Mouse (Mus musculus) spleen, postnatal 0 days (tissue): ENCODE measurements around the gene Phkg1. TPM values are rescaled to one million over a fixed set of nuclear protein-coding genes. Genes with fewer than 3 reads are reported as not detected.

ENCODE experiments used
- polyA plus RNA-seq: library from polyadenylated mRNA; unstranded; fragments of >200 nt; fragmentation: Nextera tagmentation; extraction: Ambion mirVana; gene quantifications from 2 replicates; pipeline ENCODE4 v1.2.1, GENCODE M21; 2015

Phkg1 gene
- polyA plus RNA-seq = 0.08 TPM in 1 of 2 replicates, not detected in the other

DNA sequence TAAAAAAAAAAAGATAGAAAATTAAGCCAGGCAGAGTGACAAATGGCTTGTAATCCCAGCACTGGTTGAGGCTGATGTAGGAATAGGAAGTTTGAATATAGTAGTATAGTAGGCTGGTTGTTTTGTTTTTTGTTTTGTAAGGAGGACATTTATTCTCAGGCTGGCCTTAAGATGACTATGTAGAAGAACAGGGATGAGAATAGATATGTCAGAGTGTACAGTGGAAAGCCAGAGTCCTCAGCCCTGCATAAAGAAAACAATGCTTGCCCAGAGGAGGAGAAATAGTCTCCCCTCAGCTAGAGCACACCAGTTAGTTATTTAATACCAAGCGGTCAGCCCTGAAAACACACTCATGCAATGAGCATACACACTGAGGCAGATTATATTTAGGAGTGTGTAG, at the start of gene Phkg1:
Gene Phkg1 (minus strand): TSS at position 101 of the 400 bp plus-strand sequence.

DNA sequence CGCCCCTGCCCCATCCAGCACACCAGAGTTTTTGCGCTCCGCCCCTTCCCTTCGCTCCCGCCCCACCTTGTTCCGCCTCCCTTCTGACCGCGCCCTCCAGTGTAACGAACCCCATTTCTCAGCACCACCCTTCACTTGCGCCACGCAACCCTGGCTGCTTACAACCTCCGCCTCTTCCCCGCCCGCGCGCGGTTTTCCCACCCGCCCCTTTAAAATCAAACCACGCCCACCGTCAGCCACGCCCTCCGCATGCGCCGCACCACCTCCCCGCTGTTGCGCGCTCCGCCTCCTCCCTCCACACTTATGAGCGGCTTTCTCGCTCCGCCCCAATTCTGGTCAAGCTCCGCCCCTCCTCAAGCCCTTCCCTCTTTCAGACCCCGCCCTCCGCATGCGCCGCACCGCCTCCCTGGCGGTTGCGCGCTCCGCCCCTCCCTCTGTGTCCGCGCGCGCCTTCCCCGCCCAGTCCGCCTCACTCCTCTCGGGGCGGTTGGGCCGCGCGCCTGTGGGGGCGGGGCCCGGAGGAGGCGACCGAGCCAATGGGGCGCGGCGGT, 43.2 kb upstream of the Phkg1 start, which contains the start of gene Vkorc1l1:
Gene Vkorc1l1 (plus strand): TSS at position 476 of the 551 bp plus-strand sequence.

DNA sequence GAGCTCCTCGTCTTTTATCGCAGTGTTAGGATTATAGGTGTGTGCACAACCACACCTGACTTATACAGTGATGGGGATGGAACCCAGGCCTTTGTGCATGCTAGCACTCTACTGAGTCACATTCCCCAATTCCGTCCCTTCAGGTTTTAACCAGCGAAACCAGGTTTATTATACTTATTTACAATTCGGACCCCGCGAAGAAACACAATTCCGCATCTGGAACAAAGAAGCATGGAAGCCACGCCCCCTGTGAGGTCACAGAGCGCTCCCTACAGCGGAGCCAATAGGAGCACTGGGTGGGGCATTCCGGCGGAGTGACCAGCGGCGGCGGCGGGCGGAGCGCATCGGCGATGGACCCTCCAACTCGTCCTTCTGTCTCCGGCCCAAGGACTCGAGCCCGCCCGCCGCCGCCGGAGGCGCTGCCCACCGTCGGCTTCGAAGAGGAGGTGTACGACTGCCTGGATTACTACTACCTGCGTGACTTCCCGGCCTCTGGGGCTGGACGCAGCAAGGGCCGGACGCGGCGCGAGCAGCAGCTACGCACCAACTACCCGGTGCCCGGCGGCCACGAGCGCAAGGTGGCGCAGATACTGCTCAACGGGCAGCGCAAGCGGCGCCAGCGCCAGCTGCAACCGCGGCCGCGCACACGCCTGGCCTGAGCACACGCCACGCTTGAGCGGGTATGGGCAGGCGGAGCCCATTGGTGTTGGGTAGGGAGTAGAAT, 10.1 kb upstream of the Phkg1 start, which contains the start of gene Nupr1l:
Gene Nupr1l (plus strand): TSS at position 299 of the 724 bp plus-strand sequence.

DNA sequence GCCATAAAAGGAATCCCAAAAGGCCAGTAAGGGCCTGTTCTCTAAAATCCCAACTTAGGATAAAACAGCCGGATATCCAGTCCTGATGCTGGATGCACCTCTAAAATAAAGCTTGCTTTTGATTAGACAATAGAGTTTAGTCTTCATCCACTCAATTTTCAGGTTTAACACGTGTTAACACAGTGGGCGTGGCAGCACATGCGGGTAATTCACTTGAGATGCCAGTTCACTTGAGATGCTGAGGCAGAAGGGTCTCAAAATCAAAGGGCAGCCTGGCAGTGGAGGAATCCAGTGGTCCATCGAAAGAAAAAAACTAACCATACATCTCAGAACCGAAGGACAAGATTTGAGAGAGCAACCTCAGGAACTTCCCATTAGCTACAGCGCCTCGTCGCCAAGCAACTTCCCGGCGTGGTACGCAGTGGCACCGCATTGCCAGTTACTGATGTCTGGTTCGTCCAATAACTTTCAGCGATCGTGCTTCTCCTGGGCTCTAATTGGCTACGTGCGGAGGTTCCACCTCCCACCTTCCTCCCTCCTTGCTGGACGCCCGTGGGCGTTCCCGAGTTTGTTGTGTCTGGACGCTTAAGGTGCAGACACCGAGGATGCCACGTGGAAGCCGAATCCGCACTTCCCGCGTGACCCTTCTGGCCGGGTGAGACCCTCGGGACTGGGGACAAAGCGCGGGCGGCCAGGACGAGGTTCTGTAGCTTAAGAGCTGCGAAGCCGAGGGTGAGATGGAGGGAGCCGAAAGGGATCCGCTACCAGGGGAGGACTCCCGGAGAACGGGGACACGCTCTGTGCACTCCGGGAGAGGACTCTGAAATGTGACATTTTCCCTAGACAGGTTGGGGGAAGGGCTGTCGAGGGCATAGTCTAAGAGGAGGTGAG, 2.9 kb downstream of the Phkg1 start, which contains the start of gene Zbed5:
Gene Zbed5 (plus strand): TSS at position 526 of the 891 bp plus-strand sequence.

DNA sequence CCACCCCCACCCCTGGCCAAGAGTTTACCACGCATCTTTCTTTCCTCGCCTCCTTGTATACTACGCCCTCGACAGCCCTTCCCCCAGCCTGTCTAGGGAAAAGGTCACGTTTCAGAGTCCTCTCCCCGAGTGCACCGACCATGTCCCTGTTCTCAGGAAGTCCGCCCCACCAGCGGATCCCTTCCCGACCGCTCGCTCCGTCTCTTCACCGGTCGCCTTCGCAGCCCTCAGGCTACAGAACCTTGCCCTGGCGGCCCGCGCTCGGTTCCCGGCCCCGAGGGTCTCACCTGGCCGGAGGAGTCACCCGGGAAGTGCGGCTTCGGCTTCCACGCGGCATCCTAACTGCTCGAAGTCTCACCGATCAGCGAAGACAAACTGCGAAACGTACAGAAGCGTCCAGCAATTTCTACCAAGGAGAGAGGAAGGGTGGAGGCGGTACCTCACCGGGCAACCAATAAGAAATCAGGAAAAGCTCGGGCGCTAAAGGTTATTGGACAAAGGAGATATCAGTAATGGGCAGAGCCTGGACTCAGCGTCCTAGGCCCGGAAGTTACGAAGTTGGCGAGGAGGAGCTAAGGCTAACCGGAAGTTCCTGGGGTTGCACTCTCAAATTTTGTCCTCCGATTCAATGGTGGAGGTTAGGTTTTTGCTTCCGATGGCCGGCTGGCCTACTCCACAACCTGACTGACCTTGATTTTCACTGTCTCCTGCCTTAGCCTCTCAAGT, 11.3 kb downstream of the Phkg1 start, which contains the start of gene Chchd2:
Gene Chchd2 (minus strand): TSS at position 560 of the 726 bp plus-strand sequence.

DNA sequence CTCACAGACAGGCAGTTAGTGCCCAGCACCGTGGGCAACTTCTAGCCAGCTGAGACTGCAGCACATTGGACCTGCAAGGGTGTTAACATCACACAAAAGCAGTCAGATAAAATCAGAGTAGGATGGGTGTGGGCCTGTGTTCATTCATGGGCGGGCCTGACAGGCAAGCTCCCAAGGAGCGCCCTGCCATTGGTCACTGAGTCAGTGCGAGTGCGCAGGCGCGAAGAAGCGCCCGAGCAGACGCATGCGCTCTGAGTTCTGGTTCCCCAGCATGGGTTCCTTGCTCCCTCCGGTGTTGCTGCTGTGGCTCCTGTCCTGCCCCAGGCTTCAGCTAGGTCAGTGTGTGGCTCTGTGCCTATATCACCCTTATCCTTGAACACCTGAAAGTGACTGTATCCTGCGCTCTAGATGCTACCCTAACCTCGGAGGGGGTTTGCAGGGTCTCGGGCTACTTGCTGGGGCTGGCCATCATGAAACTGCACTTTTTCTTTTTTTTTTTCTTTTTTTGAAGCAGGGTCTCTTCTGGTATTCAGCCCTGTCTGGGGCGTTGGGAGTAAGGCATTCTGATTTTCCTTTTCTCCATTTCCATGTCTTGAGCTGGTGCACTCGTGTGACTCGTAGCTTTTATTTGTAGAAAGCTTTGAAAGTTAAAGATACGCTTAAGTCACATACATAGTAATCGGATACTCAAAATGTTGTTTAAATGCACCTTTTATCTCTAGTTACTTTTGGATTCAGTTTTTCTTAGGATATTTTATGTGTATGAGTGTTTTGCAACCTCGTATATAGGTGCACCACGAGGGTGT, 51.4 kb downstream of the Phkg1 start, which contains the start of gene Sumf2:
Gene Sumf2 (plus strand): TSS at position 235 of the 806 bp plus-strand sequence.

Other genes with a start within 250 kb of the Phkg1 start
- 0.93 and 1.3 TPM in 2 replicates for gene Zfp11, start 228.4 kb downstream of the Phkg1 start, polyA plus RNA-seq
- gene Sept14, start 190.0 kb downstream of the Phkg1 start, polyA plus RNA-seq = not detected in 2 replicates
- 134 and 139 TPM in 2 replicates for gene Mrps17, start 183.1 kb downstream of the Phkg1 start, polyA plus RNA-seq
- 64.8 and 73.6 TPM in 2 replicates for gene Nipsnap2, start 173.5 kb downstream of the Phkg1 start, polyA plus RNA-seq
- 25.9 and 27.4 TPM in 2 replicates for gene Psph, start 111.1 kb downstream of the Phkg1 start, polyA plus RNA-seq
- gene Sumf2, start 51.6 kb downstream of the Phkg1 start, polyA plus RNA-seq = 18.0 and 19.4 TPM in 2 replicates
- gene Chchd2, start 11.1 kb downstream of the Phkg1 start, polyA plus RNA-seq = 659 and 664 TPM in 2 replicates
- 1.3 and 2.1 TPM in 2 replicates for gene Zbed5, start 2.8 kb downstream of the Phkg1 start, polyA plus RNA-seq
- gene Nupr1l, start 10.0 kb upstream of the Phkg1 start, polyA plus RNA-seq = 1.6 and 1.8 TPM in 2 replicates
- gene Vkorc1l1, start 43.4 kb upstream of the Phkg1 start, polyA plus RNA-seq = 23.7 and 27.3 TPM in 2 replicates
- gene Gusb, start 104.5 kb upstream of the Phkg1 start, polyA plus RNA-seq = 47.1 and 55.4 TPM in 2 replicates
- gene Asl, start 130.7 kb upstream of the Phkg1 start, polyA plus RNA-seq = 16.9 and 17.3 TPM in 2 replicates
- gene Crcp, start 130.7 kb upstream of the Phkg1 start, polyA plus RNA-seq = 27.9 and 29.0 TPM in 2 replicates
- 26.4 and 30.5 TPM in 2 replicates for gene Tpst1, start 174.8 kb upstream of the Phkg1 start, polyA plus RNA-seq
- gene Kctd7, start 246.3 kb upstream of the Phkg1 start, polyA plus RNA-seq = 8.4 and 9.7 TPM in 2 replicates